22 mouse cellular contexts compared by ENCODE assay signal in the genomic region with DNA sequence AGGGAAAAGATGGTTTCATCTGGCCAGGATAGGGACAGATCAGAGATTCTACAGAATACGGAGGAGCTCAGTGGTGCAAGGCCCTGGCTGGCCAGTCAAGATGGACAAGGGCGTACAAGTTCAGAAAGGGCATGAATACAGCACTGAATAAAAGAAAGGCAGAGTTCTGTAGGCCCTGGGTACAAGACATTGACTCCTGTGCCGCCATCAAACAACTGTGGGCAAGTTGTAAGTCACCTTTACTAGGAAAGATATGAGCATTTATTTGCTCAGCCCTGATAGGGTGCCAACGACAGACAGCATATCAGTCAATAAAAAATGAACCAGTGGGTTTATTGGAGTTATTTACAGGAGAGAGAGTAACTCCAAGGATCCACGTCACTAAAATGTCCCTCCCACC.
DNase-seq lines count a peak whose midpoint lies in the region; ATAC-seq lines count a peak whose summit lies in the region.
"Had no signal": no experiment of that assay in that cellular context is flagged by ENCODE, and none has a peak within 500 bp of the region (broad histone marks: within the 10 kb centered on the region; RNA-seq: fewer than 3 reads in every experiment).

No protein-coding gene starts in this region.

- H3K36me3 ChIP-seq in hindbrain, embryonic 12.5 days = no peaks in the 10 kb centered on the region
- no peaks in the 10 kb centered on the region for H3K36me3 ChIP-seq in hindbrain, embryonic 10.5 days
- no peaks in the 10 kb centered on the region for H3K36me3 ChIP-seq in intestine, embryonic 14.5 days (ENCODE audit: control insufficient read depth, insufficient read depth, low read length)
- no peaks in the 10 kb centered on the region for H3K36me3 ChIP-seq in intestine, embryonic 16.5 days (ENCODE audit: control insufficient read depth, insufficient read depth, low read length)
- no peaks in the 10 kb centered on the region for H3K36me3 ChIP-seq in midbrain, embryonic 11.5 days (ENCODE audit: control insufficient read depth, insufficient read depth, low read length)
- no peaks in the 10 kb centered on the region for H3K36me3 ChIP-seq in midbrain, embryonic 14.5 days (ENCODE audit: control insufficient read depth, insufficient read depth, low read length)
- H3K36me3 ChIP-seq: G1E had no signal

- no peak overlapping the region for H3K4me2 ChIP-seq in hindbrain, embryonic 12.5 days (replicated peaks)
- no peak overlapping the region for H3K4me2 ChIP-seq in intestine, embryonic 14.5 days (ENCODE audit: low read length)
- no peak overlapping the region for H3K4me2 ChIP-seq in intestine, embryonic 16.5 days (ENCODE audit: low read depth, low read length)
- H3K4me2 ChIP-seq in midbrain, embryonic 11.5 days = no peak overlapping the region
- no peak overlapping the region for H3K4me2 ChIP-seq in midbrain, embryonic 14.5 days (ENCODE audit: low read length)

- no peaks in the 10 kb centered on the region for H3K9me3 ChIP-seq in hindbrain, embryonic 12.5 days (replicated peaks)
- no peaks in the 10 kb centered on the region for H3K9me3 ChIP-seq in hindbrain, embryonic 10.5 days
- no peaks in the 10 kb centered on the region for H3K9me3 ChIP-seq in intestine, embryonic 14.5 days (ENCODE audit: control insufficient read depth, low read length)
- H3K9me3 ChIP-seq in intestine, embryonic 16.5 days (ENCODE audit: control insufficient read depth, low read length) = no peaks in the 10 kb centered on the region
- no peaks in the 10 kb centered on the region for H3K9me3 ChIP-seq in midbrain, embryonic 11.5 days (ENCODE audit: control insufficient read depth, low read length)
- H3K9me3 ChIP-seq in midbrain, embryonic 14.5 days (ENCODE audit: control insufficient read depth, low read length) = no peaks in the 10 kb centered on the region

- no peak for ATAC-seq in hindbrain, embryonic 12.5 days (ENCODE audit: low FRiP score)
- ATAC-seq in intestine, embryonic 14.5 days (replicated peaks; ENCODE audit: low FRiP score, low TSS enrichment, low read depth) = no peak
- ATAC-seq in intestine, embryonic 16.5 days = no peak
- ATAC-seq in midbrain, embryonic 11.5 days (ENCODE audit: low FRiP score) = no peak
- ATAC-seq in midbrain, embryonic 14.5 days (ENCODE audit: low FRiP score, low TSS enrichment) = no peak
- ATAC-seq: activated CD4-positive, CD25-positive, alpha-beta regulatory T cell, adult 4 months; CD4-positive, CD25-positive, alpha-beta regulatory T cell, adult 4 months; Patski had no signal

- WGBS in hindbrain, embryonic 12.5 days = 88% methylated on average over 5 of the region's 5 CpGs
- WGBS in hindbrain, embryonic 10.5 days = 97% methylated on average over 5 of the region's 5 CpGs
- 82% methylated on average over 5 of the region's 5 CpGs for WGBS in intestine, embryonic 14.5 days
- WGBS in intestine, embryonic 16.5 days = 74% methylated on average over 5 of the region's 5 CpGs
- WGBS in midbrain, embryonic 11.5 days = 89% methylated on average over 5 of the region's 5 CpGs
- 92% methylated on average over 5 of the region's 5 CpGs for WGBS in midbrain, embryonic 14.5 days

- no peak overlapping the region for H3K4me3 ChIP-seq in hindbrain, embryonic 12.5 days
- no peak overlapping the region for H3K4me3 ChIP-seq in hindbrain, embryonic 10.5 days
- no peak overlapping the region for H3K4me3 ChIP-seq in intestine, embryonic 14.5 days (ENCODE audit: low read depth, low read length)
- H3K4me3 ChIP-seq in intestine, embryonic 16.5 days (ENCODE audit: low read length) = no peak overlapping the region
- no peak overlapping the region for H3K4me3 ChIP-seq in midbrain, embryonic 11.5 days (ENCODE audit: low read depth, low read length)
- H3K4me3 ChIP-seq in midbrain, embryonic 14.5 days (replicated peaks; ENCODE audit: low read depth, low read length) = no peak overlapping the region

- 0 out of 2 replicates have a peak overlapping the region, but pooled peaks have one; percentile 44 for H3K27ac ChIP-seq in hindbrain, embryonic 12.5 days
- H3K27ac ChIP-seq in hindbrain, embryonic 10.5 days = no peak overlapping the region
- no peak overlapping the region for H3K27ac ChIP-seq in intestine, embryonic 14.5 days (ENCODE audit: low read depth)
- H3K27ac ChIP-seq in intestine, embryonic 16.5 days (ENCODE audit: low read length) = no peak overlapping the region
- no peak overlapping the region for H3K27ac ChIP-seq in midbrain, embryonic 11.5 days (ENCODE audit: low read depth, low read length)
- H3K27ac ChIP-seq in midbrain, embryonic 14.5 days (replicated peaks; ENCODE audit: low read depth, low read length) = no peak overlapping the region

- no peaks in the 10 kb centered on the region for H3K4me1 ChIP-seq in hindbrain, embryonic 12.5 days
- no peaks in the 10 kb centered on the region for H3K4me1 ChIP-seq in hindbrain, embryonic 10.5 days (replicated peaks)
- no peaks in the 10 kb centered on the region for H3K4me1 ChIP-seq in intestine, embryonic 14.5 days (replicated peaks; ENCODE audit: control insufficient read depth, insufficient read depth, low read length)
- no peaks in the 10 kb centered on the region for H3K4me1 ChIP-seq in intestine, embryonic 16.5 days (ENCODE audit: control insufficient read depth, insufficient read depth, low read length)
- no peaks in the 10 kb centered on the region for H3K4me1 ChIP-seq in midbrain, embryonic 11.5 days (ENCODE audit: control insufficient read depth, insufficient read depth, low read length)
- no peaks in the 10 kb centered on the region for H3K4me1 ChIP-seq in midbrain, embryonic 14.5 days (ENCODE audit: control insufficient read depth, insufficient read depth, low read length)

- peak; percentile 72 for DNase-seq in heart, adult 11 months
- DNase-seq in heart, adult 18-20 months = no peak
- DNase-seq in hindbrain, embryonic 10.5 days (ENCODE audit: low spot score) = no peak
- DNase-seq in intestine, embryonic 14.5 days (ENCODE audit: low spot score) = peak; percentile 12
- DNase-seq in midbrain, embryonic 11.5 days (ENCODE audit: low spot score, missing footprints) = peak; percentile 60
- no peak for DNase-seq in midbrain, embryonic 14.5 days
- DNase-seq: adrenal gland, adult 2 months; adrenal gland, adult 8-10 months; adrenal gland, postnatal 10 days; adrenal gland, postnatal 14 days; adrenal gland, postnatal 25 days; adrenal gland, postnatal 36 days; B cell, adult 2 months; cerebellum, adult 11 months; cerebellum, adult 11-12 months had no signal

- no peaks in the 10 kb centered on the region for H3K27me3 ChIP-seq in hindbrain, embryonic 12.5 days
- no peaks in the 10 kb centered on the region for H3K27me3 ChIP-seq in hindbrain, embryonic 10.5 days (ENCODE audit: insufficient read depth, poor library complexity, severe bottlenecking)
- H3K27me3 ChIP-seq in intestine, embryonic 14.5 days (replicated peaks; ENCODE audit: control insufficient read depth, insufficient read depth, low read length) = no peaks in the 10 kb centered on the region
- H3K27me3 ChIP-seq in intestine, embryonic 16.5 days (replicated peaks; ENCODE audit: control insufficient read depth, insufficient read depth, low read length) = no peaks in the 10 kb centered on the region
- no peaks in the 10 kb centered on the region for H3K27me3 ChIP-seq in midbrain, embryonic 11.5 days (ENCODE audit: control insufficient read depth, insufficient read depth, low read length)
- H3K27me3 ChIP-seq in midbrain, embryonic 14.5 days (ENCODE audit: control insufficient read depth, insufficient read depth, low read length) = no peaks in the 10 kb centered on the region
- H3K27me3 ChIP-seq: CH12.LX, Patski had no signal

- H3K9ac ChIP-seq in hindbrain, embryonic 12.5 days = no peak overlapping the region
- H3K9ac ChIP-seq in intestine, embryonic 14.5 days (ENCODE audit: low read length) = no peak overlapping the region
- no peak overlapping the region for H3K9ac ChIP-seq in intestine, embryonic 16.5 days (ENCODE audit: low read depth, low read length)
- no peak overlapping the region for H3K9ac ChIP-seq in midbrain, embryonic 11.5 days (ENCODE audit: low read length)
- H3K9ac ChIP-seq in midbrain, embryonic 14.5 days (replicated peaks; ENCODE audit: low read length) = no peak overlapping the region

Comparison
In these comparisons a context has a peak if more than half of its experiments do, and no peak if none do; other contexts are left out.
1. DNase-seq: peak in heart, adult 11 months (single experiment), intestine, embryonic 14.5 days (single experiment) and midbrain, embryonic 11.5 days (single experiment); none in heart, adult 18-20 months (0 of 2), hindbrain, embryonic 10.5 days (single experiment) and midbrain, embryonic 14.5 days (single experiment).